Mouse (Mus musculus) activated CD4-positive, CD25-positive, alpha-beta regulatory T cell, adult 4 months (primary cell): ENCODE results near the gene Hk3. TPM values are rescaled to one million over a fixed set of nuclear protein-coding genes. Genes with fewer than 3 reads are reported as not detected.

Source experiments
- ATAC-seq: one replicate; pipeline ENCODE4 v1.8.0; 2017
- polyA plus RNA-seq, 2 experiments: library from polyadenylated mRNA; unstranded; fragments of 100-300 nt; shearing (Covaris generic); gene quantifications; one replicate each; pipeline ENCODE4 v1.2.1; 2017

Hk3 gene
- polyA plus RNA-seq, 2 experiments from 2014 or later, result 0.41 to 0.68 TPM

DNA sequence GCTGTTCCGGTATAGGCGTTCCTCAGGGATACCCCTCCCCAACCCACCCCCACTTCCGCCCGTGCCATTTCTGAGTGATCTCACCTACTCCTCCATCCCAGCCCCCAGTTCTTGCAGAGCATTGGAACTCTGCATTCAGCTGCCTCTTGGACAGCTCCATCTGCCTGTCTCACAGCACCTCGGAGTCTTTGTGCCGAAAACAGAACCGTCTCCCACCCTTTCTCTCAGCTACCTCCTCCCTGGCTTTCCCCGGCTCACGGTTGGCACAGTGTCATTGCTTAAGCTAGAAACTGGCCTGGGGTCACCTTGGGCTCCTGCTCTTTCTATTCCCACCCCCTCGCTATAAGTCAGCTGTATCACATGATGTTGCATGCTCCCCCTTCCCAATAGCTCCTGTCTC lies 20.8 kb downstream of the Hk3 start:
- ATAC-seq, result no peak

DNA sequence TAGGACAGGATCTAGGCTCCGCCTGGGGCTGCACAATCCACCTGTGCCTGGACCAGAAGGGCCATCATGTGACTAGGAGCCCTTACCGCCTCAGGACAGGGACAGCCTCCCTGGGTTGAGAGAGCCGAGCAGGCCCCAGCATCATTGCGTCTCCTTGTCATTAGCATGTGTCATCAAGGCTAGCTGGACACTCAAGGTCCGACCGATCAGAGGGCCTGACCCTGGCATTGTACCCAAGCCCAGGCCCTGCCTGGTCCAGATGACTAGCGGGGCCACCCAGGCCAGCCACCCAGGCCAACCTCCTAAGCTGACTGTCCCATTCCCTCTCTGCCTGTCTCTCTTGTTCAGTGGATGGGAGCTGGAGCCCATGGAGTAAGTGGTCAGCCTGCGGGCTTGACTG lies 23.6 kb downstream of the Hk3 start:
- ATAC-seq, result no peak

DNA sequence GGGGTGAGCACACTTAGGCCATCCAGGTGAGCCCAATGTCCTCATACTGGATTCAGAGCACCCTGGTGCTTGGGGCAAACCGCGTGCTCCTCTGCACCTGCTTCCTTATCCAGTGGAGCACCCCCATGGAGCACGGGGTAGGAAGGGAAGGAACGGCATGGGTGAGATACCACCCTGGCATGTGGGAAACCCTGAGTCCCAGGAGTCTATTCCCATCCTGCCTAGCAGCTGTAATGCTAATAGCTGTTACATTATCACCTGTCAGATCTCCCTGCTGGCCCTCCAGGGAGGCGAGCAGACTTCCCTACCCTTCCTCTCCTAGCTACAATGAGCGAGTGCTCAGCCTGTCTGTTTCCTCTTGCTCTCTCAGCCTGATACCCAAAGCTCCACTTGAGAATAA lies 26.0 kb downstream of the Hk3 start:
- ATAC-seq, result no peak

DNA sequence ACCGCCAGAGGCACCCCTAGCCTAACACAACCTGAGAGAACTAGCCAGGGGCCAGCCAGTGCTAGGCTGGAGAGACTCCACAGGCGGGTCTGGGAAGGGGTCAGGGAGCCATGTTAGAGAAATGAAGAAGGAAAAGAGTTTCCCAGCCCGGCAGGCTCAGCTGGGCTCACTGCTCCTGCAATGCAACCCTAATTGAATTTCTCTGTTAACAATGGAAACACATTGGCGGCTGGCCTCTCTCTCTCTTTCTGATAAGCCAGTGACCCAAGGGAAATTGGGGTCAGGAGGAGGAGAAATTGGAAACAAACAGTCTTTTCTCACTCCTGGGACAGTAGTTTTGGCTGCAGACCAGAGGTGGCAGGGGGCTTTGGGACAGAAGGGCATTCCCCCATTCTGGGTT lies 26.6 kb downstream of the Hk3 start:
- ATAC-seq, result no peak

DNA sequence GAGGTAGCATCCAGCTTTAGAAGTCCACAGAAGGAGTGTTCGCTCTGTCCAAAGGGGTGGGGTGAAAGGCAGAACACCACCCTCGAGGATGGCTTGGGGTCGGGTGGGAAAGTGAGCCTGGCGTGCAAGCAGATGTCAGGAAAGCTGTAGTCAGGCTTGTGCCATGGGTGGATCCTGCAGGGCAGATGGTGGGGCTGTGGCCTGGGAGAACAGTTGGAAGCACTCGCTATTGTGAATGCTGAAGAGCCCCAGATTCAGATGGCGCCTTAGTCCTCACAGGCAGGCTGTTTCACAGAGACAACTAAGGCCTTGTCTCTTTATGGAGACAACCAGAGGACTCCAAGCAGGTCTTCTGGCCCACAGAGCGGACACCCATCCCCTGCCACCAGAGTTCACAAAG lies 29.0 kb downstream of the Hk3 start:
- no peak for ATAC-seq

DNA sequence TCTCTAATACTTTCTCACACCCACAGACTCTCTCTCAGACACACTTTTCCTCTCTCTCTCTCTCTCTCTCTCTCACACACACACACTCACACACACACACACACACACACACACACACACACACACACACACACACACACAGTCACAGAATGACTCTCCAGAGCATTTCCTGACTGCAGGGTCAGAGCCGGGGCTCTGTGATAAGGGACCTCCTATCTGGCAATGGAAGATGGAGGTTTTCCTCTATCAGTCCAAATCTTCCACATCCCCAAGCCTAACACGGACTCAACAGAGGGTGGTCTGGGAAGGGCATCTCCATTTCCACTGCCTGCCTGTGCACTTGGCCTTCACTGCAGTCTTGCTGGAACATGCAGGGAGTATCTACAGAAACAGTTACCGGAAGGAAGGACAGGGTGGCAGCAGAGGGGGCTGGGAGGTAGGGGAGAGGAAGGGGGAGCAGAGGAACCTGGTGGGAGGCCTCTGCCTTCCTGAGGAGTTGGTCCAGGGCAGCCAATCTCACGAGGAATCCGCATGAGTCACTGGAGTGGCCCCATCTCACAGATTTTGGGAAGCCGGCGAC lies 32.9 kb downstream of the Hk3 start:
- no peak for ATAC-seq

DNA sequence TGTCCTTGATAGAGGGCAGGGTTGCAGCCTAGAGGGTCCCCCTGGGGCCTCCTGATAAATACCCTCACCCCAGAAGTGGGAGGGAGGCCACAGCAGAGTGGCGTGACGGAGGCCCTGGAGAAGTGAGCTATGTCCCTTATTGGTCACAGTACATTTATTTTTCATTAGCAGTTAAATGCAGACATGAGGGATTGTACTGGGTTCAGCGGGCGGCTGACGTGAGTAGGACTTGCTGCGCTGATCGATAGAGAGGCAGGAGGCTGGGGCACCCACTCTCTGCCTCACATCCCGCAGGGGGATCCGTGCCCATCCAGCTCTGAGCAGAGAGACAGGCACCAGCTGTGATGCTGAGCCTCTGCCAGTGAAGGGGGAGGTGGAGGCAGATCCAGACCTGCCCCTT lies 33.8 kb downstream of the Hk3 start:
- ATAC-seq, result no peak

DNA sequence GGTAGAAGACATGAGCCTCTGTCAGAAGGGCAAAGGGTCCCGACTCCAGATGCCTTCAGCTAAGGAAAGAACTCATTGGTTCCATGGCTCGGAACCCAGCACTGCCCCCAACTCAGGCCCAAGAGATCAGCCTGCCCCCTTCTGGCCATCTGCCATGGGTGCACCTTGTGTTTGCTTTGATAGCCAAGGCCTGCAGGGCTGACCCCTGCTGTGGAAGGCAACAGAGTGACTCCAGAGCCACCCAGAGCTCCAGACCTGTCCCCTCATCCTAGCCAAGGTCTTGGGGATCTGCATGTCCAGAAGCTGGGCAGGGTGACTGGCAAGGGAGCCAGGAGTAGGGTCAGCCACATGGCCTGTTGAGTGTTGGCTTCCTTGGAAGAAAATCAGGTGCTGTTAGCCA lies 37.6 kb downstream of the Hk3 start:
- ATAC-seq, result no peak

DNA sequence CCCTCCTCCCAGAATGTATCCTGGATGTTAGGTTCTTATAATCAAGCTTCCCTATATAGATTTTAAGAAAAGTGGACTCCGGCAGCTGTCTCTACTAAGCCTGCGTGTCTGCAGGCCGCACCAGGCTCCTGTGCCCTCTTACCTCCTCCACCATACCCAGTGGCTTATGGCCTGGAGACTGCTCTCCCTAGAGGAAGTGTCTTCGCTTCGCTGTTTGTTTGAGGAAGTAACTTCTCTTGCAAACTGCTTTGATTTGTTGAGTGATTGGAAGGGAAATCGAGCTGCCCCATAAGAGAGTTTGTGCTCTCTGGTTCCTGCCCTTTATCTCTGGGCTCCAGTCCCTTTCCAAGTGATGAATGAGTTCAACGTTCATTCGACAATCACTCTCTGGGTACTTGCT lies 38.2 kb downstream of the Hk3 start:
- ATAC-seq, result no peak

DNA sequence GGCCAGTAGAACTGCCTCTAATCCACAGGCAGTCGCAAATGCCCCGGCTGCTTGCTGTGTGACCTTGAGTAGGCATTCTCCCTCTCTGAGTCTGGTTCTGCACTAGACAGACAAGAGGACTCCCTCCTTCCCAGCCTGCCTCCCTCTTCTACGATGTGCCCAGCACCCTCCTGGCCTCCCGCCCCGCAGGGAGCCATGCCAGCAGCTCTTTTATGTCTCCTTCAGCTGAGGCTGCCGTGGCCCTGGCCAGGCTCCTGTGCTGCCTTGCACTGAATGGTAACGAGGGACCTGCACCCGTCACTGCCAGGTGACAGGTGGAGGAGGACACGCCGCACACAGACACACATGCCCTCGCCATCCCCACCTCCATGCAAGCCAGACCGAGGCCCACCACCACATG lies 40.2 kb downstream of the Hk3 start:
- no peak for ATAC-seq

DNA sequence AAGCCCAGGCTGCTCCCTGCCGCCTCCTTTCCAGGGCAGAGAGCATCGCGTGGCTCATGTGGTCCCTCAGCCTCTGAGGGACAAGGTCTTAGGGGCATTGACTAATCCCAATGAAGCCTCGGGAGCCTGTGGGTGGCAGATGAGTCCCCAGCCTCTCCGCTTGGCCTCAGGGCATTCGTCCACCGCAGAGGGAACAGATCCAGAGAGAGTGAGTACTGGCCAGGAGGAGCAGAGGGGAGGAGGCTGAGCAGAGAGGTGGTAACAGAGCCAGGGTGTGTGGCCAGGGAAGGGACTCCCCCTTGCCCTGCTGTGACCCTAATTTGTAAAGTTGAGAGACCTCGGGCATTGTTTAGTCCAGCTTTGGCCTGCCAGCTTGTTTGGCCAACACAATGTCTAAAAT lies 42.4 kb downstream of the Hk3 start:
- no peak for ATAC-seq

DNA sequence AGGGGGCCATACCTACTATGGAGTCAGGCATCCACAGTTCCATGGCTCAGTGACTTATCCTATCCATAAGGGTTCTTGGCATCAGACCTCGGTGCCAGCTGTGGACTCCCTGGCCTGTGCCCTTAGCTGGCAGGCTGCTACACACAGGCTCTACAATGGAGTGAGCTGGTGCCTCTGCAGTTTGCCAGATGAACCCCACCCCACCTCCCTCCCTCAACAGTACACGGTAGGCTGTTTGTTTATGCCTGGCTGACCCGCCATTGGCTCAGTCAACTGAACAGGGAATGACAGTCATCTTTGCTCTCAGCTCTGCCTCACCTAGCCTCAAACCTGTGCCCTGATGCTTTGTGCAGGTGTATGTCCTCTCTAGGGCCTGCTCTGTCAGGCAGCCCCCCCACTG lies 45.6 kb downstream of the Hk3 start:
- ATAC-seq, result no peak

DNA sequence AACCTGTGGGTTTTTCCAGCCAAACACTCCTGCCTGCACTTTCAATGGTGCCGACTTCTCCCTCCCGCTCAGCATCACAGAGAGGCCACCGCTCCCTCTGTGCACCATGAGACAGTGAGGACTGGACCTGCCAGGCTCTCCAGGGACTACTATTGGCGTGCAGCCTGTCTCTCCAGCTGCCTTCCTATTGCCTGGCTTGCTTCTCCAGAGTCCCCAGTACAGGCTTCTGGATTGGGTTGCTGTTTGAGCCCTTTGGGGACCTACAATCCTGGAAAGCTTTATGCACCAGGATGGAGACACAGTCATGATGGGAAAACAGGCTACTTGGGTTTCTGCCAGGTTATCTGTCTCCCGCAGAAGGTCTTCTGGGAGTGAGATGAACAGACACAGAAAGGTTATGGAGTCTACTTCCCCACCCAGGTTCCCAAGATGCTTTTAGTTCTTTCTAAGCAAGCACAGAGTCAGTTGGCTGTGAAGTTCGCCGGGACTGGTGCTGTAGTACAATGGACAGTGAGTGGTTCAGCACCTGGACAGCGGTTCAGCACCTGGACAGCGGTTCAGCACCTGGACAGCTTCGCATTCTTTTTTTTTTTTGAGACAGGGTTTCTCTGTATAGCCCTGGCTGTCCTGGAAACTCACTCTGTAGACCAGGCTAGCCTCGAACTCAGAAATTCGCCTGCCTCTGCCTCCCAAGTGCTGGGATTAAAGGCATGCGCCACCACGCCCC lies 50.5 kb downstream of the Hk3 start:
- no peak for ATAC-seq

DNA sequence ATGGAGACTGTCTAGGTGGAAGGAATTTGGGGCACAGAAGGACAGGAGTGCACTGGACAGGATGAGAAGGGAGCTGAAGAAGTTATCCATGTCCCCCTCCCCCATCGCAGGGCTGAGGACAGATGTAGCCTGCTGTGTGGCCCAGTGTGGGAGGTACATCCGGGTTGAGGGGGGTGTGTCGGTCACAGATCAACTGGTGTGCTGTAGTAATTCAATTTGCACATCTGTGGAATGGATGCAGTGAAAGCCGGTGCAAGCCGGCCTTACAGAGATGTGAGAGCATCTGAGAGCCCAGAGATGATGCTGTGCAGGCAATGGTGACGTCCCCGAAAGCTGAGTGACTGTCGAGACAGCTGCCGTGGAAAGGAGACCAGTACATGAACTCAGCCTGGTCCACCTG lies 51.7 kb downstream of the Hk3 start:
- ATAC-seq, result no peak

DNA sequence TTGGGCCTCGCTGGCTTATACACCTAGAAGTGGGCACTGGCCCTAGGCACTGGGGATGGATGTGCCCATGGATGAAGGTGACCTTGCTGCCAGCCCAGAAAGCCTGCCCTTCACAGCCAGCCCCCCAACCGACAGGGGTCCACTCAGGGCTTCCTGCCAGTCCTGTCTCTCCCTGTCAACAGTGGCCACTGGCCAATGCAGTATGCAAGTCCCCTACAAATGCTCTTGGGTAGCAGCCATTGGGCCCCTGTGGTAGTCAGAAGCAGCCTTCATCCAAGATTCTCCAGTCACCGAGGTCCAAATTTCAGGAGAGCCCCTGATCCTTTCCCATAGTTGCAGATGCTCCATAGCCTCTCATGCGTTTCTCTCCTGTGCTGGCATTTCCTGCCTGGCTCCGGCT lies 52.5 kb downstream of the Hk3 start:
- ATAC-seq, result no peak

DNA sequence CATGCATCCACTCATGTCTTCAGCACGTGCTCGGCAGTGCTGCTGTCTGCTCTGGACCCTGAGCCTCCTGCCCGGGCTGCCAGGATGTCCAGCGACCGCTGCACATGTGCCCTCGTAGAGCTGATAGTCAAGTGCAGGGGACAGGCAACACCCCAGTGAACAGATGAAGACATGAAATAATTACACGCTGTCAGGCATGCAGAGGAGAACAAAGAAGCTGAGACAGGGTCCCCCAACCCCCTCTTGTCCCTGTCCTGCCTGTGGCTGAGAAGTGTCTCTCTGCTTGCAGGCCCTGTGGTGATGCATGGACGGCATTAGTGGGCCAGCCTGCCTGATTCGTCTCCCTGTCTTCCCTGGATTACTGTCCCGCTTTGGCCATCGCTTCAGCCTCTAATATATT lies 53.7 kb downstream of the Hk3 start:
- ATAC-seq, result no peak

DNA sequence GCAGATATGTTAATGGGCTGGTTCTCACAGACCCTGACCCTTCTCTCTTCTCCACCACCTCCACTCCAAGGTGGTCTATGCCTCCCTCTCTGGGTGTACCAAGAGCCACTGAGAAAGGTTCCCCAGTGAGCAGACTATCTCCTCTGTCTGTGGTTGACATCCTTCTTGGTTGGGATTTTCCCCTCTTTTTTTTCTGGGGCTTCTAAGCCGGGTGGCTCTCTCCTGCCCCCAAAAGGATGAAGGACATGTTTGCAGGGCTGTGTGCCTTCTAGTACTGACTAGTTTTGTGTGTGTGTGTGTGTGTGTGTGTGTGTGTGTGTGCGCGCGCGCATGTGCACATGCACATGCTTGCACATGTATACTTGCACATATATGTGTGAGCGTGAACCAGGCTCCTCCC lies 55.9 kb downstream of the Hk3 start:
- ATAC-seq, result no peak

DNA sequence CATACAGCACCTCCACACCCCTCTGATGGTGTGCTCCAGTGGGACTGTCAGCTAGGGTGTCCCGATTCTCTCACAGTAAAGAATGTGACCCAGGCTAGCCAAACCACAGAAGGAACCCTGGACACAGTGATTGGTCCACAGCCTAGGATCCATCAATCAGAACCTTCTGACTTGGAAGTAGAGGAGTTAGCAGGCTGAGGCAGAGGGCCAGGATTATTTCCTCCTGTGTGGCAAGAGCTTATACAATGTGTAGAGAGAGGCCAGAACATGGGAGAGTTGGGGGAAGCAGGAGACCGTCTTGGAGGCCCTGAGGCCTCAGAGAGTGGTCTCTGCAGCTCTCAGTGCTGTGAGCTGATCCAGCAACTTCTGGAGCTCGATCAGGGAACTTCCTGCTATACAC lies 60.7 kb downstream of the Hk3 start:
- ATAC-seq, result no peak

DNA sequence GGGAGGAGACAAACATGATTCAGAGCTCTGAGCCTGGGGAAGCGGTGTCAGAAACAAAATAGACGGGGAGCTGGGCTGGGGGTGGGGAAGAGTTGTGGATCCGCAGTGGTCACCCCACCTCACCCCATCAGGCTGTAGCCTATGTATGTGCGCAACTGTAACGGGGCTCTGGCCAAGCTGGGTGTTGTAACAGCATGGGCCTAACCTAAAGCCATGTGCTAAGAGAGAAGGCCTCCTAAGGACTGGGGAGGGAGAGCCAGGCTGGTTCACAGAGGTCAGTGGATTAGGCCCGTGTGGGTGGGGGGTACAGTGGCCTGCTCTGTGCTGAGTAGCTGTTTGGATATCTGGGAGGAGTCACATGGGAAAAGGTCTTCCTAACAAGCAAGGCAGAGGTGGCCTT lies 61.3 kb downstream of the Hk3 start:
- no peak for ATAC-seq

DNA sequence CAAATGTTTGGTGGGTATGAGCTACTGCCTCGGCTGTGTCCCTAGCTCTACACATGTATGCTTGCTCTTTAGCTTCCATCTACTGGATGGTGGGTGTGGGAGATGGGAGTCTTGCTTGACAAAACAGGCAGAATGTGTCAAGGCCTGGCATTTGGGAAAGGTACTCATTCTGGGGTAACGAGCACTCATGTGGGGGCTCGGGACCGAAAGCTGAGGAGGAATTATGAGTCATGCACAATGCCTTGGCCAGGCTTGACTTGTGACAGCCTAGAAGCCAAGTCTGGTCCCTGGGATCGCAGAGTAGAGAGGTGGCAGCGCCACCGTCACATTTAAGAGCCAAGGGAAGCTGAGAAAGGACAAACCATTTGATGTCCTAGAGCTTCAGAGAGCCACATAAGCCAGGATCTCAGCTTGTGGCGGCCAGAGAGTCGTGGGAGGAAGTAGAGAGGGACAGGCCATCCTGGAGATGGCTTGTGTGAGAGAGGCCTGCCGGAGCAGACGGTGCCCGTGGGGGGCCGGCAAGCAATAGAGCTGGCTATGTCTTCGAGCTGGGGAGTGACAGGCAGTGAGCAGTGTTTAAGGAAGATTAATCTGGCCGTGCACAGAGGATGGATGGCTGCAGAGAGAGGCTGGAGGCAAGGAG lies 62.0 kb downstream of the Hk3 start:
- ATAC-seq, result no peak

DNA sequence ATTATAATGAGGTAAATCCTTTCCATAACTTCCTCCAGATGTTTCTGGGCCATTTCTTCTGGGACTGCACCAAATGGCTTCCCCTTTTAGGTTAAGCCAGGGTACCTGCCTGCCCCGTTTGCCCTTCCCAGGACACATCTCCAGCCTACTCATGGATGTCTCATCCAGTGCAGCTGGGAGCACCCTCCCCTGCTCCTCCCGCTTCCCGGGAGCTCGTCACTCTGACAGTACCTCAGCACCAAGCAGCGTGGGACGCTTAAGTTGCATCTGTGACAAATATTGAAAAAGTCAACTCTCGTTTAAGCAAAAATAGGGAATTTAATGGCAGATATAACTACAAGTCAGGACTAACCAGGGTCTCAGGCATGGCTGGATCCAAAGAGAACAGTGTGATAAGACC lies 63.9 kb downstream of the Hk3 start:
- no peak for ATAC-seq
